Mouse (Mus musculus) erythroblast, embryonic 14.5 days (primary cell): ENCODE results near the gene Urb2.

ENCODE experiments used
- GATA1 ChIP-seq: IDR thresholded peaks from 2 replicates; pipeline ENCODE4 v1.6.1; 2012; ENCODE audit warnings: low read length, inconsistent platforms, mixed read lengths
- TAL1 ChIP-seq: IDR thresholded peaks from 3 replicates; pipeline ENCODE4 v1.6.1; 2012; ENCODE audit warnings: low read length, inconsistent platforms, mixed read lengths

- TF ChIP-seq TAL1: no peak
- TF ChIP-seq GATA1: no peak
Measured at GRCm38 (mm10) chr8:124078969-124079368, 57.7 kb downstream of the Urb2 start.
